Mouse (Mus musculus): ENCODE measurements around the gene Lysmd1. TPM values are rescaled to one million over a fixed set of nuclear protein-coding genes. Genes with fewer than 3 reads are reported as not detected.
A peak's percentile ranks its signal among the peaks of the same experiment; 100 is the strongest.

The Lysmd1 gene
- polyA plus RNA-seq, 1 experiment from 2014 or later, result 8.2 TPM

DNA sequence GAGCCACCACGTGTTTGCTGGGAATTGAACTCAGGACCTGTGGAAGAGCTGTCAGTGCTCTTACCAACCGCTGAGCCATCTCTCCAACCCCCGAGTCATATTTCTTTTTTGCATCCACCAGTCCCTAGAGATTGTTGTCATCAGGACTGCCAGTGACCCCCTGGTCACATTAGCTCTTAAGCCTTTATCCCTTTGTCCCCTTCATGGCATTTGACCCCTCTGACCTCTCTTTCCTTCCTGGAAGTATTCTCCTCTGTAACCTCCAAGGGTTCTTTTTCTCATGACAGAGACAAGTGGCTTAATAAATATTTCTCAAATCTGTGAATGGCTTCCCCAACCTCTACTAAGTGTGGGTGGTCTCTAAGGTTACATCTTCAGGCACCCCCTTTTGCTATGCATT lies 14.0 kb downstream of the Lysmd1 start:
- DNase-seq, result no peak

DNA sequence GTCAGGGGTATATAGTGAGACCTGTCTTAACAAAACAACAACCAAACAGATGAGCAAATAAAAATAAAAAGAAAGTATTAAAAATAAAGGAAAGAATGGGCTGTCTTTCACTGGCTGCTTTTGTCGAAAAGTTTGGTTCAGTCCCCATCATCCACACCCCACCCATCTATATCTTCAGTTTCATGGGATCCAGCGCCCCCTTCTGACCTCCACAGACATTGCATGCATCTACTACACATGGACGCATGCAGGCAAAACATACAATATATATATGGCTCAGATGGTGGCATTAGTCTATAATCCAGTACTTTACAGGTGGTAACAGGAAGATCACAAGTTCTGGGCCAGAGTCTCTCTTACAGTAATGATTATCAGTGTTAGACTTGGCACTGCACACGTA lies 20.0 kb downstream of the Lysmd1 start:
- DNase-seq, result peak; percentile 38
- no peaks in the 10 kb centered on the region for H3K4me1 ChIP-seq (ENCODE audit: insufficient read depth)
- H3K36me3 ChIP-seq (ENCODE audit: insufficient read depth), result no peaks in the 10 kb centered on the region
- no peak overlapping the region for H3K4me3 ChIP-seq (ENCODE audit: low read depth, low read length)
- no peak overlapping the region for H3K9ac ChIP-seq
- 49% methylated on average over 4 of the region's 4 CpGs for WGBS
- peak; percentile 54 for TF ChIP-seq CTCF (IDR thresholded peaks at IDR 0.05; ENCODE audit: low read depth)
- no peak overlapping the region for H3K27ac ChIP-seq (ENCODE audit: low read depth)
- H3K4me2 ChIP-seq, result no peak overlapping the region
- no peaks in the 10 kb centered on the region for H3K9me3 ChIP-seq (ENCODE audit: low read depth, low read length)
- no peak for ATAC-seq (ENCODE audit: insufficient read depth)
- H3K27me3 ChIP-seq (ENCODE audit: insufficient read depth, low read length), result no peaks in the 10 kb centered on the region

More for the DNA sequence above, 14.0 kb downstream of the Lysmd1 start:
- TF ChIP-seq CTCF (IDR thresholded peaks at IDR 0.05; ENCODE audit: low read depth), result no peak
- no peaks in the 10 kb centered on the region for H3K4me1 ChIP-seq (ENCODE audit: insufficient read depth)
- no peak overlapping the region for H3K4me3 ChIP-seq (ENCODE audit: low read depth, low read length)
- no peaks in the 10 kb centered on the region for H3K27me3 ChIP-seq (ENCODE audit: insufficient read depth, low read length)
- H3K27ac ChIP-seq (ENCODE audit: low read depth), result no peak overlapping the region
- no peaks in the 10 kb centered on the region for H3K36me3 ChIP-seq (ENCODE audit: insufficient read depth)
- H3K4me2 ChIP-seq, result no peak overlapping the region
- no peaks in the 10 kb centered on the region for H3K9me3 ChIP-seq (ENCODE audit: low read depth, low read length)
- H3K9ac ChIP-seq, result no peak overlapping the region
- no peak for ATAC-seq (ENCODE audit: insufficient read depth)
- WGBS, result 55% methylated on average over 3 of the region's 3 CpGs

DNA sequence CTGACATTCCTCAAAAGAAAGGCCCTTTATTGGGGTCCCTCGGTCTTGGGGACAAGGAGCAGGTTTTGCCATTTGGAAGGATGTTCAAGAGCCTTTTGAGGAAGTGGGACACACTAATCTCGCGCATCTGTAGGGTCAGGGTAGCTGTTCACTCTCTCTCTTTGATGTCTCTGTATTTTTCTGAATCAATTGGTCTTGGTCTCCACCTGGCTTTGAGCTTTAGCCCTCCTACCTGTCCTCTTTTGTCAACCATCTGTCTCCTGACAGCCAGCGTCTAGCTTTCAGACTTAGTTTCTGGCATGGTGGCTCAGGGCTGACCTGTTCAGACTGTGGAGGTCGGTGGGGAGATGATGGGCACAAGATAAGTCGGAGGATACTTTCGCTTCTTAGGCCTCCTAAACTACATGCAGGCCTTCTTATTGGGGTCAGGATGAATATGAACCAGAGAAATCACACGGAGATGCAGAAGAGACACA lies 25.7 kb downstream of the Lysmd1 start:
- H3K4me1 ChIP-seq (ENCODE audit: insufficient read depth), result peaks cover 19% of the 10 kb centered on the region
- H3K36me3 ChIP-seq (ENCODE audit: insufficient read depth), result peaks cover under 1% of the 10 kb centered on the region; the same call in 1 of the 2 replicates
- H3K27ac ChIP-seq (ENCODE audit: low read depth), result no peak overlapping the region
- peak overlapping the region; percentile 77 for H3K4me3 ChIP-seq (ENCODE audit: low read depth, low read length)
- H3K4me2 ChIP-seq, result peak overlapping the region; percentile 93
- 16% methylated on average over 8 of the region's 8 CpGs for WGBS
- no peaks in the 10 kb centered on the region for H3K27me3 ChIP-seq (ENCODE audit: insufficient read depth, low read length)
- DNase-seq, result no peak
- ATAC-seq (ENCODE audit: insufficient read depth), result no peak
- no peak for TF ChIP-seq CTCF (IDR thresholded peaks at IDR 0.05; ENCODE audit: low read depth)
- peak overlapping the region; percentile 32 for H3K9ac ChIP-seq
- H3K9me3 ChIP-seq (ENCODE audit: low read depth, low read length), result no peaks in the 10 kb centered on the region

- Histone ChIP-seq H3K9me3 (ENCODE audit: low read depth, low read length) (no peaks in the 10 kb centered on the region), H3K36me3 (ENCODE audit: insufficient read depth) (peaks cover 3% of the 10 kb centered on the region; the same call in 1 of the 2 replicates), H3K27ac (ENCODE audit: low read depth) (no peak within 1 kb of the TSS), H3K9ac (peak within 1 kb of the TSS; percentile 63), H3K4me2 (peak within 1 kb of the TSS; percentile 93), H3K4me3 (ENCODE audit: low read depth, low read length) (peak within 1 kb of the TSS; percentile 77), H3K27me3 (ENCODE audit: insufficient read depth, low read length) (no peaks in the 10 kb centered on the region), H3K4me1 (ENCODE audit: insufficient read depth) (peaks cover 19% of the 10 kb centered on the region)
- peak; percentile 97 for ATAC-seq (ENCODE audit: insufficient read depth)
- under 1% methylated on average over 66 of the region's 66 CpGs for WGBS
- peak; percentile 94 for DNase-seq
- TF ChIP-seq CTCF (IDR thresholded peaks at IDR 0.05; ENCODE audit: low read depth), result no peak
Observed at GRCm38 (mm10) chr3:95159987-95160963, 26.4 kb downstream of the Lysmd1 start, which contains the start of gene Sema6c. TSS of gene Sema6c (plus strand) at chr3:95160457.

DNA sequence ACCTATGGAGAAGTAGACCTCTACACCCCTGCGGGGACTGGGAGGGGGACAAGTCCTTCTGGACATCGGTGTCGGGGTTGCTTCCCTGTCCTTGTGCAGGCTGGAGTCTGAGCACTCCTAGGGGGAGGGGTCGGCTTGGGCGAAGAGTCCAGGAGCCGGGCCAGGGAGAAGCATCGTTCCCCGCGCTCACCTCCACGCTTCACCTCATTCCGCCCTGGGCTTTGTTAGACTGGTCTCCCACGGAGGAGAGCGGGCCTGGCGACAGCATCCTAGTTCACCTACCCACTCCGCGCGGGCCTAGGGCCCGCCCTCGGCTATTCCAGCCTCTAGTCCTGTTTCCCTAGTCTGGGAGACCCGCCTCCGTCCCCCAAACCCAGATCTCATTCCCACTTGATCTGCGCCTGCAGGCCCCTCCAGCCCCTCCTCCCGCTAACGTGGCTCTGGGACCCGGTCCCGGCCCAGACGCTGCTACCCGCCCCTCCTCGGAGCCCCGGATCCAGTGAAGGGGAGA lies 27.2 kb downstream of the Lysmd1 start:
- Histone ChIP-seq H3K4me2 (peak overlapping the region; percentile 93), H3K27ac (ENCODE audit: low read depth) (no peak overlapping the region), H3K4me1 (ENCODE audit: insufficient read depth) (peaks cover 19% of the 10 kb centered on the region), H3K27me3 (ENCODE audit: insufficient read depth, low read length) (no peaks in the 10 kb centered on the region), H3K36me3 (ENCODE audit: insufficient read depth) (peaks cover 7% of the 10 kb centered on the region; the same call in 1 of the 2 replicates), H3K9me3 (ENCODE audit: low read depth, low read length) (no peaks in the 10 kb centered on the region), H3K4me3 (ENCODE audit: low read depth, low read length) (peak overlapping the region; percentile 77), H3K9ac (peak overlapping the region; percentile 63)
- DNase-seq (peak; percentile 35), ATAC-seq (ENCODE audit: insufficient read depth) (peak; percentile 12; the same call in 1 of the 2 replicates)
- WGBS, result under 1% methylated on average over 30 of the region's 30 CpGs
- no peak for TF ChIP-seq CTCF (IDR thresholded peaks at IDR 0.05; ENCODE audit: low read depth)

DNA sequence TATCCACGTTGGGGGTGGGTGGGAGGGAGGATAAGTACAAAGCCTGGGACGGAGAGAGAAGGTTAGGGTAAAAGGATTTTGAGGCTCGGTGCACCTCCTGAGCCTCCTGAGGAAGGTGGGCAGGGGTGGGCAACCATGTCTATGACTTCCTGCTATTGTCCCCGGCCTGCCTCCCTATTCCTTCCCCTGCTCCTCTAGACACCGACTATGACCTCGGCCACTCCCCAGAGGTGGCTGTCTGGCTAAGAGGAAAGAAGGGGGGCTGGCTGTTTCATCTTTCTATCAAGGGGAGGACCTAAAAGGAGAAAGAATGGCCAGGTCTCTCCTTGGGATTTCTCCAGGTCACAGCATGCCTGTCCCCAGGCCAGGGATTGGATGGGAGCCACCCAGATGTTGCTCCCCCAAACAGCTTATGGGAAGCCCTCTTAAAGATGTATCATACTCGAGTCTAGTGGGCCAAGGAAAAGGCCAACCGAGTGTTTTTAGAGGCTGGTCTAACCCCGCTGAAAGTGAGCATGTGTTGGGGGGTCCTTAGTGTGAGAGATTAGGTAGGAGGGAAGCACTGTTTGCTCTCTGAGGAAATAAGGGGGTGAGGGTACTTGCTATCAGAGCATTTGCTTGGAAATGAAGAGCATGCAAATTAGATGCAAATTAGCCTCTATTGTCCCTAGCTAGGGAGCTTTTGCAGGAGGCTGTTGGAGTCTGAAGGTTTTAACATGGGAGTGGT lies 27.9 kb downstream of the Lysmd1 start:
- peak; percentile 43 for DNase-seq
- TF ChIP-seq CTCF (IDR thresholded peaks at IDR 0.05; ENCODE audit: low read depth), result no peak
- ATAC-seq (ENCODE audit: insufficient read depth), result no peak
- Histone ChIP-seq H3K4me1 (ENCODE audit: insufficient read depth) (peaks cover 19% of the 10 kb centered on the region), H3K27me3 (ENCODE audit: insufficient read depth, low read length) (no peaks in the 10 kb centered on the region), H3K4me3 (ENCODE audit: low read depth, low read length) (peak overlapping the region; percentile 77), H3K9ac (peak overlapping the region; percentile 63), H3K4me2 (peak overlapping the region; percentile 93), H3K36me3 (ENCODE audit: insufficient read depth) (peaks cover 9% of the 10 kb centered on the region; the same call in 1 of the 2 replicates), H3K9me3 (ENCODE audit: low read depth, low read length) (no peaks in the 10 kb centered on the region), H3K27ac (ENCODE audit: low read depth) (no peak overlapping the region)
- 5% methylated on average over 9 of the region's 9 CpGs for WGBS

Data from lung, embryonic 14.5 days (tissue).